Mouse (Mus musculus) small intestine, adult 2 months (tissue): Measurements from ENCODE around the gene Litaf. TPM values are rescaled to one million over a fixed set of nuclear protein-coding genes. Genes with fewer than 3 reads are reported as not detected.

Experiments used
- H3K27ac ChIP-seq: fragments of 200-500 bp; 2 replicates; pipeline ENCODE4 v1.5.1; 2012; ENCODE audit warnings: low read depth, low read length, control low read depth, inconsistent platforms; ENCODE audit not compliant: insufficient read depth
- H3K27me3 ChIP-seq: fragments of 200-500 bp; 2 replicates; pipeline ENCODE4 v1.6.1; 2012; ENCODE audit warnings: mild to moderate bottlenecking, moderate library complexity, low read length, inconsistent platforms; ENCODE audit not compliant: control insufficient read depth, insufficient read depth
- H3K36me3 ChIP-seq: fragments of 200-500 bp; 2 replicates; pipeline ENCODE4 v1.6.1; 2012; ENCODE audit warnings: mild to moderate bottlenecking, low read length, control low read depth, inconsistent platforms; ENCODE audit not compliant: control insufficient read depth, insufficient read depth
- H3K4me1 ChIP-seq: fragments of 200-500 bp; 2 replicates; pipeline ENCODE4 v1.6.1; 2012; ENCODE audit warnings: low read length, inconsistent platforms, mixed read lengths; ENCODE audit not compliant: control insufficient read depth, insufficient read depth, insufficient read length
- H3K4me3 ChIP-seq: fragments of 200-500 bp; 2 replicates; pipeline ENCODE4 v1.5.1; 2012; ENCODE audit warnings: low read depth, mild to moderate bottlenecking, control low read depth, inconsistent platforms, low read length, moderate library complexity
- CTCF ChIP-seq: fragments of 200-500 bp; IDR thresholded peaks from 2 replicates; pipeline ENCODE4 v1.5.1; 2012; ENCODE audit warnings: low read depth, mild to moderate bottlenecking, control low read depth, inconsistent platforms, low read length, moderate library complexity, mixed read lengths; ENCODE audit not compliant: insufficient replicate concordance, insufficient read length; ENCODE audit errors: extremely low read depth
- POLR2A ChIP-seq: fragments of 200-500 bp; IDR thresholded peaks from 2 replicates; pipeline ENCODE4 v1.6.1; 2012; ENCODE audit warnings: low read depth, mild to moderate bottlenecking, control low read depth, inconsistent platforms, low read length, moderate library complexity
- WGBS: fragments of 180-500 bp; shearing (Covaris S2); methylation state at CpG from one replicate; pipeline ENCODE4 v1.1.7; 2018; 5-methylcytosine and 5-hydroxymethylcytosine counted together
- polyA plus RNA-seq: library from polyadenylated mRNA; depleted of rRNA; stranded (reverse); fragments of >200 nt; gene quantifications from 2 replicates; pipeline ENCODE4 v1.2.3, GENCODE M21; 2012

Litaf gene
- polyA plus RNA-seq, 1 experiment: 497 TPM

- Histone ChIP-seq H3K27me3 (no peaks in the 10 kb centered on the region), H3K27ac (peak overlapping the region; percentile 74), H3K4me1 (peaks cover 27% of the 10 kb centered on the region), H3K36me3 (no peaks in the 10 kb centered on the region), H3K4me3 (no peak overlapping the region)
- WGBS: 46% methylated on average over 11 of the region's 11 CpGs
- TF ChIP-seq CTCF: no peak
- no peak for TF ChIP-seq POLR2A
Measured at GRCm38 (mm10) chr16:11012571-11013463, 53.1 kb downstream of the Litaf start.

- 87% methylated on average over 4 of the region's 4 CpGs for WGBS
- TF ChIP-seq CTCF (no peak), POLR2A (no peak)
- Histone ChIP-seq H3K27me3 (no peaks in the 10 kb centered on the region), H3K4me3 (no peak overlapping the region), H3K27ac (no peak overlapping the region; the same call in 1 of the 2 replicates), H3K36me3 (no peaks in the 10 kb centered on the region), H3K4me1 (peaks cover 30% of the 10 kb centered on the region)
Measured at GRCm38 (mm10) chr16:11011939-11012338, 54.0 kb downstream of the Litaf start.

- Histone ChIP-seq H3K27me3 (no peaks in the 10 kb centered on the region), H3K36me3 (no peaks in the 10 kb centered on the region), H3K4me1 (peaks cover 34% of the 10 kb centered on the region), H3K4me3 (no peak overlapping the region), H3K27ac (0 out of 2 replicates have a peak overlapping the region, but pooled peaks have one; percentile 2)
- WGBS: 58% methylated on average over 2 of the region's 2 CpGs
- TF ChIP-seq CTCF (no peak), POLR2A (no peak)
Measured at GRCm38 (mm10) chr16:11011206-11011605, 54.8 kb downstream of the Litaf start.

GRCm38 (mm10) chr16:11010270-11010669 is 55.7 kb downstream of the Litaf start:
- TF ChIP-seq CTCF (no peak), POLR2A (no peak)
- peaks cover 34% of the 10 kb centered on the region for H3K4me1 ChIP-seq
- WGBS: 93% methylated on average over 4 of the region's 4 CpGs
- H3K27ac ChIP-seq: no peak overlapping the region
- H3K27me3 ChIP-seq: no peaks in the 10 kb centered on the region
- no peaks in the 10 kb centered on the region for H3K36me3 ChIP-seq
- H3K4me3 ChIP-seq: no peak overlapping the region

- H3K27me3 ChIP-seq: no peaks in the 10 kb centered on the region
- H3K4me1 ChIP-seq: peaks cover 34% of the 10 kb centered on the region
- TF ChIP-seq CTCF: no peak
- peak; percentile 36 for TF ChIP-seq POLR2A
- H3K36me3 ChIP-seq: no peaks in the 10 kb centered on the region
- H3K27ac ChIP-seq: peak overlapping the region; percentile 96
- 20% methylated on average over 15 of the region's 15 CpGs for WGBS
- peak overlapping the region; percentile 33 for H3K4me3 ChIP-seq
Measured at GRCm38 (mm10) chr16:11008162-11008991, 57.6 kb downstream of the Litaf start.

- H3K4me3 ChIP-seq: no peak overlapping the region
- H3K36me3 ChIP-seq: no peaks in the 10 kb centered on the region
- peaks cover 30% of the 10 kb centered on the region for H3K4me1 ChIP-seq
- TF ChIP-seq CTCF (no peak), POLR2A (no peak)
- WGBS: 80% methylated on average over 6 of the region's 6 CpGs
- H3K27ac ChIP-seq: peak overlapping the region; percentile 66
- no peaks in the 10 kb centered on the region for H3K27me3 ChIP-seq
Measured at GRCm38 (mm10) chr16:11006100-11006499, 59.9 kb downstream of the Litaf start.
